Mouse (Mus musculus) embryonic fibroblast, embryonic 13.5 days (primary cell): ENCODE measurements around the gene Cacna1s. TPM values are rescaled to one million over a fixed set of nuclear protein-coding genes. Genes with fewer than 3 reads are reported as not detected.

Experiments used
- H3K27ac ChIP-seq: 2 replicates; pipeline ENCODE4 v1.5.1; 2012; ENCODE audit warnings: low read length, control low read depth, inconsistent platforms; ENCODE audit not compliant: insufficient read depth
- H3K4me1 ChIP-seq: 2 replicates; pipeline ENCODE4 v1.6.1; 2011; ENCODE audit warnings: low read length; ENCODE audit not compliant: control insufficient read depth, insufficient read depth
- H3K4me3 ChIP-seq: 2 replicates; pipeline ENCODE4 v1.5.1; 2011; ENCODE audit warnings: mild to moderate bottlenecking, control low read depth, low read length; ENCODE audit not compliant: insufficient read depth
- CTCF ChIP-seq: IDR thresholded peaks from 2 replicates; pipeline ENCODE4 v1.5.1; 2011; ENCODE audit warnings: mild to moderate bottlenecking, control low read depth, low read length, moderate library complexity, borderline replicate concordance; ENCODE audit not compliant: insufficient read depth
- POLR2A ChIP-seq: IDR thresholded peaks from 2 replicates; pipeline ENCODE4 v1.6.1; 2011; ENCODE audit warnings: low read depth, mild to moderate bottlenecking, control low read depth, low read length, moderate library complexity
- polyA plus RNA-seq: library from polyadenylated mRNA; stranded (reverse); fragments of >200 nt; gene quantifications from 2 replicates; pipeline ENCODE4 v1.2.4, GENCODE M21; 2011; ENCODE audit warnings: low read depth; ENCODE audit not compliant: missing spikeins, insufficient read length

Cacna1s gene
- polyA plus RNA-seq, 1 experiment: not detected

GRCm38 (mm10) chr1:136142336-136142735 is 89.8 kb downstream of the Cacna1s start:
- peaks cover 5% of the 10 kb centered on the region; the same call in 1 of the 2 replicates for H3K4me1 ChIP-seq
- H3K4me3 ChIP-seq: no peak overlapping the region
- no peak overlapping the region for H3K27ac ChIP-seq
- TF ChIP-seq POLR2A: no peak
- no peak for TF ChIP-seq CTCF

- Histone ChIP-seq H3K4me3 (no peak overlapping the region), H3K27ac (no peak overlapping the region), H3K4me1 (no peaks in the 10 kb centered on the region)
- TF ChIP-seq CTCF (no peak), POLR2A (no peak)
Observed at GRCm38 (mm10) chr1:136143514-136143913, 91.0 kb downstream of the Cacna1s start.

- TF ChIP-seq CTCF (no peak), POLR2A (no peak)
- H3K27ac ChIP-seq: no peak overlapping the region
- no peaks in the 10 kb centered on the region for H3K4me1 ChIP-seq
- no peak overlapping the region for H3K4me3 ChIP-seq
Observed at GRCm38 (mm10) chr1:136149702-136150101, 97.2 kb downstream of the Cacna1s start.

GRCm38 (mm10) chr1:136151371-136151770 is 98.8 kb downstream of the Cacna1s start:
- no peak for TF ChIP-seq POLR2A
- no peak for TF ChIP-seq CTCF
- no peak overlapping the region for H3K27ac ChIP-seq
- H3K4me3 ChIP-seq: no peak overlapping the region
- H3K4me1 ChIP-seq: no peaks in the 10 kb centered on the region

- Histone ChIP-seq H3K4me1 (no peaks in the 10 kb centered on the region), H3K4me3 (no peak overlapping the region), H3K27ac (no peak overlapping the region)
- TF ChIP-seq POLR2A (no peak), CTCF (no peak)
Observed at GRCm38 (mm10) chr1:136156304-136156703, 103.8 kb downstream of the Cacna1s start.

GRCm38 (mm10) chr1:136156951-136157350 is 104.4 kb downstream of the Cacna1s start:
- no peak overlapping the region for H3K4me3 ChIP-seq
- TF ChIP-seq CTCF (no peak), POLR2A (no peak)
- H3K27ac ChIP-seq: no peak overlapping the region
- no peaks in the 10 kb centered on the region for H3K4me1 ChIP-seq

- Histone ChIP-seq H3K4me1 (no peaks in the 10 kb centered on the region), H3K27ac (no peak overlapping the region), H3K4me3 (no peak overlapping the region)
- no peak for TF ChIP-seq POLR2A
- TF ChIP-seq CTCF: no peak
Observed at GRCm38 (mm10) chr1:136159830-136160229, 107.3 kb downstream of the Cacna1s start.

GRCm38 (mm10) chr1:136160297-136160696 is 107.7 kb downstream of the Cacna1s start:
- H3K4me3 ChIP-seq: no peak overlapping the region
- no peak overlapping the region for H3K27ac ChIP-seq
- H3K4me1 ChIP-seq: no peaks in the 10 kb centered on the region
- no peak for TF ChIP-seq POLR2A
- no peak for TF ChIP-seq CTCF

- H3K4me3 ChIP-seq: no peak overlapping the region
- TF ChIP-seq CTCF (no peak), POLR2A (no peak)
- no peaks in the 10 kb centered on the region for H3K4me1 ChIP-seq
- H3K27ac ChIP-seq: no peak overlapping the region
Observed at GRCm38 (mm10) chr1:136160930-136161329, 108.4 kb downstream of the Cacna1s start.

GRCm38 (mm10) chr1:136161333-136161921 is 108.9 kb downstream of the Cacna1s start:
- H3K4me1 ChIP-seq: no peaks in the 10 kb centered on the region
- no peak overlapping the region for H3K27ac ChIP-seq
- TF ChIP-seq POLR2A (no peak), CTCF (no peak)
- no peak overlapping the region for H3K4me3 ChIP-seq

GRCm38 (mm10) chr1:136165436-136165835 is 112.9 kb downstream of the Cacna1s start:
- Histone ChIP-seq H3K4me1 (no peaks in the 10 kb centered on the region), H3K27ac (no peak overlapping the region), H3K4me3 (no peak overlapping the region)
- TF ChIP-seq POLR2A (no peak), CTCF (no peak)
